Mouse (Mus musculus) adrenal gland, postnatal 4 days (tissue): Measurements from ENCODE around the gene Tspan2. TPM values are rescaled to one million over a fixed set of nuclear protein-coding genes. Genes with fewer than 3 reads are reported as not detected.
A peak's percentile ranks its signal among the peaks of the same experiment; 100 is the strongest.

Experiments used
- DNase-seq, 2 experiments: peaks; one replicate each; pipeline ENCODE4 v3.0.0; 2021 to 2022; ENCODE audit warnings: low spot score in 2 of 2, mixed read lengths in 2 of 2
- total RNA-seq, 2 experiments: library from RNA; stranded (reverse); gene quantifications; 2 replicates each; pipeline ENCODE4 v1.2.3; 2021

Gene Tspan2
- total RNA-seq, 2 experiments from 2014 or later, result 15.3 to 19.9 TPM

DNA sequence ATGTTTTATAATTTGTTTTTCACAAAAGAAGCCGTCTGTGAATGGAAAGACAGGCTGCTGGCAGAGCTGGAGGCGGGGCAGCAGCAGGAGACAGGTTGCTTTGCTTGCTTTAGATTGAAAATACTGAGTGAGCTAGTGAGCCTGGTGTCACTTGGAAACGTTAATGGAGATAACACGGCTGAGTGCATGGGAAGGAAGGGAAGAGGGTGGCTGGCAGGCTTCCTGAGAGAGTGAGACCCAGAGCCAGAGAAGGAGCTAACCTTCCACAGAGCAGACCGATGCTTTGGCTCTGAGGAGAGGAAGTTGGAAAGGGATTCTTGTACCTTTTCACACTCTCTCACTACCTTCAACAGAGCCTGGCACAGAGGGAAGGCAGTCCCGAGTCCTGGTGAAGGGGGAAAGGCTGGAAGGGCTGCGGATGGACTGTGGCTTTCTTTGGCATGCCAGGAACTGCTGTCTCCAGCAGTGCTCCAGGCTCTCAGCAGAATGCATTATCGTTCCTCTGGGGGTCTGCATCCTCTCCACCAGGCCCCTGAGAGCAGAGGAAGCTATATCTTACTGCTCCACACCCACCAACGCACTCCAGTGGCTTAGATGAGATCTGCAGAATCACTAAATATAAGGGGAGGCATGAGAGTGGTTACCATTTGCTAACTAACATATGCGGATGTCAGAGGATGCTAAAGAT is 29.5 kb downstream of the Tspan2 start:
- DNase-seq, result no peak

DNA sequence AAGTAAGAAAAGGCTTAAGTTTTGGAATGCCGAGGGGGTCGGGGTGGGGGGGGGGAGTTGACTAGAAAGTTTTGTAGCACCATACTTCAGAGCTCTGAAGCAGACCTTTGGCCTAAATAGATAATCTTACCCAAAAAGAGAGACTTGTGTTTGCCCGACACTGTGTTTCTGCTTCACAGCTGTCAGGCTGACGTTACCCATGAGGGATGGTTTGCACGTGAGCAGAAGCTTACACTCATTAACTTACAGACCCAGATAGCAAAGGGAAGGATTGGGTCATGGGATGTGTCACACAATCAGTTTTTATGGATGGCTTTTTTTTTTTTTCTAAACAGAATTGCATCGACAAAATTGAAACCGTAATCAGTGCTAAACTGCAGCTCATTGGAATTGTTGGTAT is 30.5 kb downstream of the Tspan2 start:
- DNase-seq, result no peak

DNA sequence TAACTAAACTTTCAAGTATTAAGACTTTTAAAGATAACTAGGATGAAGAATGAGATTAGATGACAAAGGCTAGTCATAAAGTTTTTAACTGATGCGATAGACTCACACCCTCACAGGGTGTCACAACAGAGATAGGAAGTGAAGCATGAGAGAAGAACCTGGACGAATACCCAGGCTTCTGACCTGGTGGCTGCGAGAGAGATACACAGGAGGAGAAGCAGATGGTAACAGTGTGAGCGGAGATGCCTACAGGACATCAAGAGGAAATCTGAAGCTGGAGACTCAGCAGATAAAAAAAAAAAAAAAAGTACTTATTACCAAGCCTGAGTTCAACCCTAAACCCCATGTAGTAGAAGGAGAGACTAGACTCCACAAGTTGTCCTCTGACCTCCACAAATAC is 38.7 kb downstream of the Tspan2 start:
- DNase-seq, result no peak

DNA sequence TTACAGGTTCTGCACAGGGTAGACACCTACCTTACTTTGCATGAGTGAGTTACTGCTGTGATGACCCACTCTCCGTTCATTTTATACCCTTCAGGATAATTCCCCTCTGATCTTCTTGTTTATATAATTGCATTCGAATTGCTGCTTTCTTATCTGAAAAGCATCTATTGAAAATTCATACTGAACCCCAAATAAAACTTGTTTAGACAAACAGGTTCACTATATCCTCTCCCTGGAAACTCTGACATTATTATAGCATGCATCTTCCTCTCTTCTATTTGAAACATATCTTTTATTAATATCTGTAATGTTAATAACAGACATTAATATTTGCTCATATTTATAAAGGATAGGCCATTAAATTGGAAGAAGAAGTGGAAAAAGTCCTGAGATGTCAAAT is 48.3 kb downstream of the Tspan2 start, which contains the start of gene Tshb:
Gene Tshb, minus strand, starts transcription at position 101 of the 400 bp plus-strand sequence.
- no peak for DNase-seq

DNA sequence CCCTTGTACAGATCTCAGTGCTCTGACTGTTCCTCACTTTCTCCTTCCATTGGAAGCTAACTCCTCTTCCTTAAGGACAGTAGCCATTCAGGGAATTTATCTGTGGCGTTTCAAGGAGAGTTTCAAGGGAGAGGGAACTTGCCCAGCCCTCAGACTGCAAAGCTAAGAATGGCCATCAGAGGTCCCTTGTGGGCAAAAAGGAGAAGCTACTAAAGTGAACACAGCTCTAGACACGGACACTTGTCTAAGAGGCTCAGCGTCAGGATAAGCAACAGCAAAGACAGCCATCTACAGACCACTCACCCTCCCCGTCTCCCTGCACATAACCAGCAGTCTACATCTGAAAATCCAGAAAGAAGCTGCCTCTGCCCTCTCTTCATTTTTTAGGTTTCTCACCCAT is 53.0 kb downstream of the Tspan2 start:
- DNase-seq, result no peak

DNA sequence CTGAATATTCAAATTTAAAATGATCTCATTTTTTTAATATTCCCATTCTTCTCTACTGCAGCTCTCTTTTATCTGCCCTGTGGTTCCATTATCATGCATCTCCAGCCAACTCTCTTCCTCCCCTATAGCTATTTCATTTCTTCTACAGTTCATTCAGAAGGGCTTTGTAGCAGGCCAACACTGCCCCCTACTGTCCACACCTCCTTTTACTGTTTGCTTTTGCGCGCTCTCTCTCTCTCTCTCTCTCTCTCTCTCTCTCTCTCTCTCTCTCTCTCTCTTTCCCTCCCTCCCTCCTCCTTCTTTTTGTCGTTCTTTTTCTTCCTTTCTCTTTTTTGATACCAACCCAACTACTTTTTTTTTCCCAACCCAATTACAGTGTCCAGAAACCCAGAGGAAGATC is 69.6 kb downstream of the Tspan2 start:
- peak; percentile 26 to 27 for DNase-seq

DNA sequence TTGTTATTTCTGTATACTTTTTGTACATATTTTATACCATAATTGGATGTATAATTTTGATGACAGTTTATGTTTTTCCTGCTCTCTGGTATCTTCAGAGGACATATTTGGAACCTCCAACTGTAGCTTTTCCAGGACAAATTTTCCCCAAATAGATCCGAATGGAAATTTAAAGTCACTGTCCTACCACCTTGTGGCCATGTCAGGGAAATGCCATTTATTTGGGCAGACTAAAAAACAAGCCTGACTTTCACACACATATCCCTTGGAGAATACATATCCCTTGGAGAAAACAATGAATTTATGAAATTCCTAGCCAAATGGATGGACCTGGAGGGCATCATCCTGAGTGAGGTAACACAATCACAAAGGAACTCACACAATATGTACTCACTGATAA is 108.1 kb downstream of the Tspan2 start:
- no peak for DNase-seq

DNA sequence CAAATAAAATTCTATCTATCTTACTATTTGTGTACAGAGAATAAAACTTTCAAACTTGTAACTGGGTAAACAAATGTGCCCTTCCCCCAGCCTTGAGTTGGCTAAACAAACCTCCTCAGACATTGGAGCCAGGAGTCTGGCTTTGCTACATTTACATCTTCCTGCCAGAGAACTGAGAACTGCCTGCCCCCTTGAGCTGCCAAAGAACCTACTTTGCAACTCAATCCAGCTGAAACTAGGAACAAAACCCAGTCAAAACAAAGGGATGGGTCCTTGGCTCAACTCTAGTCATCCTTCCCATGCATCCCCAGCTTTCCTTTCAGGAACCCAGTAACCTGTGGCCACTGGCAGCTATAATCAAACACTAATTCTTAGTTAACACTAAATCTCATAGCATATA is 114.3 kb downstream of the Tspan2 start:
- no peak for DNase-seq

Other genes starting within 250 kb of the Tspan2 start
- not detected for gene Tshb, start 48.2 kb downstream of the Tspan2 start, total RNA-seq
- gene Sycp1, start 201.6 kb downstream of the Tspan2 start, total RNA-seq, result under 1 TPM in 1 of 2 experiments, not detected in 1; 0.56 TPM
- gene Nr1h5, start 229.6 kb downstream of the Tspan2 start, total RNA-seq, result under 1 TPM in 1 of 2 experiments, not detected in 1; 0.48 TPM